In the genomic region with DNA sequence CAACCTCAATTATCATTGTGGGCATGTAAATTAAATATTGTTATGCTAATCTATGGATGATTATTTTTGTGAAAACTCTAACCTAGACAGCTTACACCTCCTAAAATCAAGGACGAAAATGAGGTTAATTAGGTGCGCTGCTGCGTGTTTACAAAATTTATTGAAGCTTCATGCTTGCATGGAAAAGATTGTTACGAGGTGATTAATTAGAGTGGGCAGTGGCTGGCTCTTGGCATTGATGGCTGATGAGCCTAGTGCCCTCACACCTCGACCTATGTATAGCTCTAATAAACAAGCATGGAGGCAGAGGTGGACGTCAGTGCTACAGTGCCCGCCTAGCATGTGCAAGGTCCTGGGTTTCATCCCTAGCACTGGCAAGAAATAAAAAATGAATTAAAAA, we compare ENCODE assay signal across 18 mouse cellular contexts.
"Had no signal": no experiment of that assay in that cellular context is flagged by ENCODE, and none has a peak within 500 bp of the region (broad histone marks: within the 10 kb centered on the region; RNA-seq: fewer than 3 reads in every experiment).

No protein-coding gene starts in this region.

- H3K27ac ChIP-seq: lung, embryonic 15.5 days; macrophage; midbrain, embryonic 13.5 days; midbrain, embryonic 15.5 days; neural tube, embryonic 12.5 days; stomach, embryonic 15.5 days; stomach, postnatal 0 days had no signal

- H3K9me3 ChIP-seq: lung, embryonic 15.5 days; midbrain, embryonic 13.5 days; midbrain, embryonic 15.5 days; neural tube, embryonic 12.5 days; stomach, embryonic 15.5 days had no signal

- H3K36me3 ChIP-seq: lung, embryonic 15.5 days; midbrain, embryonic 13.5 days; midbrain, embryonic 15.5 days; neural tube, embryonic 12.5 days; stomach, embryonic 15.5 days had no signal

- H3K27me3 ChIP-seq: lung, embryonic 15.5 days; megakaryocyte, embryonic 14.5 days; midbrain, embryonic 13.5 days; midbrain, embryonic 15.5 days; neural tube, embryonic 12.5 days; stomach, embryonic 15.5 days had no signal

- H3K4me1 ChIP-seq: lung, embryonic 15.5 days; megakaryocyte, embryonic 14.5 days; midbrain, embryonic 13.5 days; midbrain, embryonic 15.5 days; neural tube, embryonic 12.5 days; stomach, embryonic 15.5 days had no signal

- ATAC-seq: liver, postnatal 0 days; lung, postnatal 0 days; midbrain, embryonic 13.5 days; midbrain, embryonic 15.5 days had no signal

- H3K9ac ChIP-seq: liver, postnatal 0 days; lung, embryonic 15.5 days; midbrain, embryonic 13.5 days; midbrain, embryonic 15.5 days; neural tube, embryonic 12.5 days; stomach, embryonic 15.5 days had no signal

- H3K4me2 ChIP-seq: lung, embryonic 15.5 days; midbrain, embryonic 11.5 days; midbrain, embryonic 13.5 days; midbrain, embryonic 15.5 days; neural tube, embryonic 12.5 days; stomach, embryonic 15.5 days had no signal

- DNase-seq: liver, postnatal 0 days; lung, adult 2 months; lung, postnatal 14 days; lung, postnatal 36 days; right cerebral cortex, postnatal 14 days; thymus, adult 2 months; thymus, postnatal 25 days; thymus, postnatal 4 days had no signal

- H3K4me3 ChIP-seq: lung, embryonic 15.5 days; megakaryocyte, embryonic 14.5 days; midbrain, embryonic 13.5 days; midbrain, embryonic 15.5 days; neural tube, embryonic 12.5 days; stomach, embryonic 15.5 days had no signal
